Mouse (Mus musculus): ENCODE results near the gene Slc35f3.

GRCm38 (mm10) chr8:126300350-126300749 is 2.0 kb downstream of the Slc35f3 start:
- no peak for TF ChIP-seq CEBPB (IDR thresholded peaks at IDR 0.05; ENCODE audit: low read depth)
- no peak for TF ChIP-seq CTCF (IDR thresholded peaks at IDR 0.05; ENCODE audit: control insufficient read depth, insufficient read depth, insufficient read length)
- no peak for TF ChIP-seq MYOG (IDR thresholded peaks at IDR 0.05; ENCODE audit: control insufficient read depth, extremely low read depth, insufficient read length)

Data from C2C12 (cell line).